Mouse (Mus musculus) embryonic fibroblast, embryonic 13.5 days (primary cell): ENCODE results near the gene E130218I03Rik.

Source experiments
- CTCF ChIP-seq: IDR thresholded peaks from 2 replicates; pipeline ENCODE4 v1.5.1; 2011; ENCODE audit warnings: mild to moderate bottlenecking, control low read depth, low read length, moderate library complexity, borderline replicate concordance; ENCODE audit not compliant: insufficient read depth
- POLR2A ChIP-seq: IDR thresholded peaks from 2 replicates; pipeline ENCODE4 v1.6.1; 2011; ENCODE audit warnings: low read depth, mild to moderate bottlenecking, control low read depth, low read length, moderate library complexity

GRCm38 (mm10) chr4:134292067-134292466 lies 48.6 kb downstream of the E130218I03Rik start:
- TF ChIP-seq CTCF (peak; percentile 79; the same call in 1 of the 2 replicates), POLR2A (no peak)
